Mouse (Mus musculus): ENCODE measurements around the gene Sema6d. TPM values are rescaled to one million over a fixed set of nuclear protein-coding genes. Genes with fewer than 3 reads are reported as not detected.

Gene Sema6d
- total RNA-seq, 1 experiment from 2014 or later: not detected

DNA sequence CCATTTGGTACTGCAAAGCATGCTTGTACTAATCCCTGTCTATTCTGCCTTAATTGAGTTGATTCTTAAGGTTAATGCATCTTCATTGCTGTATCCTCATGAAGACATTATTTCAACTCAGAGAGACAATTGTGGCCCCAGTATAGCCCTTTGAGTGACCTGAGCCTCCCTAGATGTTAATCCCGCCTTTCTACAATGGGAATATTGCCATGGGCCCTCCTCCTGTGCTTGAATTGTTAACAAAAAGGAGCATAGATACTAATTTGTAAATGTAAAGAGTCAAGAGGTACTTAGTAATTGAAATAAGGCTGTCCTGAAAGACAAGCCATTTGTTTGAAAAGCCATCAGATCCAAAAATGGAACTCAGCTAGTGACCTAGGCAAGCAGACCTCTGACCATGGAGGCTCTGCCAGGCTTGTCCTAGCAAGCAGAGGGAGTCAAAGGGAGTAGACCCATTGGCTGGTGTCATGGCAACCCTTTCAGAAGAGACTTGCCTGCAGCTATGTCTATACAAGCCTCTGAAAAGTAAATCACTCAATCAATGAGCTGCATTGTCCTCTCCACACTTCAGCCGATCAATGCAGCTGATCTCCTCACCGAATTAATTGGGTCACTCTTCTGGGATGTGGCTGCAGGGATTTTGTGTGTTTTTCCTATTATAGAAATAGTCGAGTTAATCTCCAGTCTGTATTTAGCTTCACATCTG, 416.2 kb downstream of the Sema6d start:
- no peak for ATAC-seq (replicated peaks; ENCODE audit: insufficient number of reproducible peaks, low FRiP score, low TSS enrichment, poor library complexity, severe bottlenecking)

DNA sequence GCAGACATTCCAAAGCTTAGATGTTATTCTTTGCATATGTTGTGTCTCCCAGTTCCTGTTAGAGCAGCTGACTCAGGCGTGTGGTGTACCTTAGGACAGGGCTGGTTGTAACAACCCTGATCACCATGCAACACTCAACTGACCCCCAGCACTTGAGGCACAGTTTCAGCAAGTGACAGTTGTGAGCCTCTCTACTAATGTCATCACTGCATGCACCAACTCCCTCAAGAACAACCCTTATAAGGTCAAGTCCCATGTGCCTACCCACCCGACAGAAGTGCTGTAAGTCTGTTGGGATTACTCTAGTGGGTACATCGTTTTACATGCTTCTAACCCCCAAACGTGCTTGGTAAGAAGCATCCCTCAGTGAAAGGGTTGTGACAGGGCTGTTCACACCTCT, 418.0 kb downstream of the Sema6d start:
- ATAC-seq (replicated peaks; ENCODE audit: insufficient number of reproducible peaks, low FRiP score, low TSS enrichment, poor library complexity, severe bottlenecking): no peak

DNA sequence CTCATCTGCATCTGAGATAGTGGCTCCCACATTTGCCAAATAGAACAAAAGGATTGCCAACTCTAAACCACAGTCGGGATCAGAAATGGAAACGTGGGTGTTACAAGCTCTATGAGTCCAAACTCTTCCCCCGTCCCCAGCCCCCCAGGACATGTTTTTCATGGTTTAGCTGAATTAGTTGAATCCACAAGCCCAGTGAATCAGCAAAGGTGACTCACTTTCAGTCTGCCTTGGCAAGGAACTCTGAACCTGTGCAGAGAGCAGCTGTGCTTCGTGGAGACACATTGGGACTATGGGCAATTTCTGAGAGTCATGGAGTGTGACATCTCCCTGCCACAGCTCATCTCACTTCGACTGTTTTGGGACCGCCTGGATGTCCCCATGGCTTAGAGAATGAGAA, 419.7 kb downstream of the Sema6d start:
- ATAC-seq (replicated peaks; ENCODE audit: insufficient number of reproducible peaks, low FRiP score, low TSS enrichment, poor library complexity, severe bottlenecking): no peak

DNA sequence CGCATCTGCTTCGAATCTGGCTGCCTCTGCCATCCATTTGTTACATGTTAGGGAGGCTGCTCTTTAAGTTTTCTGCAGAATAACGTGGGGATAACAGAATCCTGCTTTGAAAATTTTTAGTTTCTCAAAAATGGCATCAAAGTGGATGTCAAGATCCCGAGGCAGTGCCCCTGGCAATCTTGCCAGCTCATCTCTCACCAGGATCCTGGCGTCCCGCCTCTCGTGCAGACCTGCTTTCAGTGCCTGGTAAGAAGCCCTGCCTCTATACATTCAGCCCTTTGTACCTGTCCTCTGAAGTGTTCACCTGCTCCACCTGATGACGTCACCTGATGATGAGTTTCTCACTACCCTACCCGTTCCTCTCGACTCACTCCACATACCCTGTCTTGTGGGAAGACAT, 422.1 kb downstream of the Sema6d start:
- ATAC-seq (replicated peaks; ENCODE audit: insufficient number of reproducible peaks, low FRiP score, low TSS enrichment, poor library complexity, severe bottlenecking): no peak

DNA sequence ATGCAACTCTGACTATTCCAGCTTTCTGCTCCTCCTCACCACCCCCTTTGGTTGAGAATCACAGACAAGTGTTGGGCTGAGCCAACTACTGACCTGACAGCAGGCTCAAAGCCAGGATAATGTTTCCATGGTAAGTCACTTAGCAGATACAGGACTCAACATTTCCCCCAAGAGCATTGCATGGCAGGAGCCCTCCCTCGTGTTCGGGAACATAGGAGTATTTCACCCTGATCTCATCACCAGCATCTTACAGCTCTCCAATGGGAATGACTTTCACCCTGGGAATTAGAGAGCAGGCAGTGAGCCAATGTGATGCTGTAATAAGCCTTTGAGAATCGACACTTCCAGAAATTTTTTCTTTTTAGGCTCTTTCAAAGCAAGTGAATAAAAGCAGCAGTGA, 432.7 kb downstream of the Sema6d start:
- no peak for ATAC-seq (replicated peaks; ENCODE audit: insufficient number of reproducible peaks, low FRiP score, low TSS enrichment, poor library complexity, severe bottlenecking)

DNA sequence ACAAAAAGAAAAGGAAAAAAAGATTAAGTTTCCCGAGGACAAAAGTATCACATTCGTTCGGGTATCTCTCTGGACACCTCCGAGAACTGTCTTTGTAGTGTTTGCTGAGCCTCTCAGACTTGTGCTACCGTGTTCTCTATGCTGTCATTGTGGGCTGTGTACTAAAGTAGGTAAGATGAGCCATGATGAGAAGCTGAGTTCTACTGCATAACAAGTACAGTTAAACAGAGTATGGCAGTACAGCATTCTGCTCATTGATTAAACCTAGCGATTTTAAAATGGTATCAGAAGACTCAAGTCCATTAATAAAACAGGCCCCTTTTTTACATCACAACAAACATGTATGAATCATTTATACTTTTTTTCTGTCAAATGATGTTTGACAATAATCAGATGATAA, 433.9 kb downstream of the Sema6d start:
- ATAC-seq (replicated peaks; ENCODE audit: insufficient number of reproducible peaks, low FRiP score, low TSS enrichment, poor library complexity, severe bottlenecking): no peak

DNA sequence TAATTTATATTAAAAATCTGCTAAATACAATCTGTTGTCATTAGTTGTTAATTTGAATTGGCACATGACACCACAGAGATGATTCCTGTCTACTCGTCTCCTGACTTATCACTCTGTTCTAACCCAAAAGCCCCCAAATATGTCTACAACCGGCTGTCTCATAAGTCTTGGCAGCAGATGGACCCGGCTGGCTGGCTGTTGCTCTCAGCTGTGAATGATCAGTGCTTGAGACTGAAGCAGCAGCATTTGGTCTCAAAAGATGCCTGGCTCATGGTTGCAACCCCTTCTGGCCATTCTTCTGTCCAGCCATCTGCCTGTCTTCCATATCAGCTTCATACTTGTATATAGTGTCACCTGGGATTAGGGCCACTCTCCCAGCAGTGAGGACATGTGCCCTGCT, 434.4 kb downstream of the Sema6d start:
- ATAC-seq (replicated peaks; ENCODE audit: insufficient number of reproducible peaks, low FRiP score, low TSS enrichment, poor library complexity, severe bottlenecking): no peak

- no peak for ATAC-seq (replicated peaks; ENCODE audit: insufficient number of reproducible peaks, low FRiP score, low TSS enrichment, poor library complexity, severe bottlenecking)
These were observed 437.9 kb downstream of the Sema6d start for GRCm38 (mm10) chr2:124527641-124528040.

GRCm38 (mm10) chr2:124530441-124530840, 440.7 kb downstream of the Sema6d start:
- ATAC-seq (replicated peaks; ENCODE audit: insufficient number of reproducible peaks, low FRiP score, low TSS enrichment, poor library complexity, severe bottlenecking): no peak

- no peak for ATAC-seq (replicated peaks; ENCODE audit: insufficient number of reproducible peaks, low FRiP score, low TSS enrichment, poor library complexity, severe bottlenecking)
These were observed 441.3 kb downstream of the Sema6d start for GRCm38 (mm10) chr2:124531062-124531461.

GRCm38 (mm10) chr2:124532906-124533305, 443.1 kb downstream of the Sema6d start:
- ATAC-seq (replicated peaks; ENCODE audit: insufficient number of reproducible peaks, low FRiP score, low TSS enrichment, poor library complexity, severe bottlenecking): no peak

DNA sequence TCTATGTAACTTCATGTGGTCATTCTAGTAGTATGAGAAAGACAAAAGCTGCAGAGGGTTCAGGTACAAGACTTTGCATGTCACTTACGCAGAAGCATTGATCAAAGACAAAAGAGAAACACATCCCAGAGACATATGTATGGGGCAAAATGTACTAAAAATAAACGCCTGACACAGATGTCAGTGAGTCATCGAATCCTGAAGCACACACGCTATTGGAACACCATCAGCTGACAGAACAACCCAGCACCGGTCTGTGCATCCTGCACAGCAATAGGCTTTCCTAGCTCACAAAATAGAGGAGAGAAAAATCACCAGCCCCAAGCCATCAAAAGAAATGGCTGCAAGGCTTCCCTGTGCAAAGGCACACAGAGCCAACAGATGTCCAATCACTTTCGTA, 443.8 kb downstream of the Sema6d start:
- no peak for ATAC-seq (replicated peaks; ENCODE audit: insufficient number of reproducible peaks, low FRiP score, low TSS enrichment, poor library complexity, severe bottlenecking)

DNA sequence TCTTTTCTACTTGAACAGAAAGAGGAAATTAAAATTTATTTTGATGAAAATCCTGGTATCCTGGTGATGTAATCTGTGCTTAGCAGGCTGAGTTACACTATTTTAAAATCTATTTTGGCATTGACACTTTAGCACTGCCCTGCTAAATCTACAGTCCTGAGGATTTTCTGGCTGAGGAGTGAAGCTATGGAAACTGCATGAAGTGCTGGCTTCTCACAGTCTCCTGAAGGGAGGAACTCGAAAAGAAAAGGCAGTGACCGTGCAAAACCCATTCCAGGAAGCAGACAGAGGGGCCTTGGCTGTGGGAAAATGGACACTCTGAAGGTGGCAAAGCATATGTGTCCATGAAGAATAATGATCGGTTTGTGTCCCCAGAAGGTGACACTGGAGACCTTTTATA, 460.5 kb downstream of the Sema6d start:
- no peak for ATAC-seq (replicated peaks; ENCODE audit: insufficient number of reproducible peaks, low FRiP score, low TSS enrichment, poor library complexity, severe bottlenecking)

- no peak for ATAC-seq (replicated peaks; ENCODE audit: insufficient number of reproducible peaks, low FRiP score, low TSS enrichment, poor library complexity, severe bottlenecking)
These were observed 465.1 kb downstream of the Sema6d start for GRCm38 (mm10) chr2:124554751-124555415.

DNA sequence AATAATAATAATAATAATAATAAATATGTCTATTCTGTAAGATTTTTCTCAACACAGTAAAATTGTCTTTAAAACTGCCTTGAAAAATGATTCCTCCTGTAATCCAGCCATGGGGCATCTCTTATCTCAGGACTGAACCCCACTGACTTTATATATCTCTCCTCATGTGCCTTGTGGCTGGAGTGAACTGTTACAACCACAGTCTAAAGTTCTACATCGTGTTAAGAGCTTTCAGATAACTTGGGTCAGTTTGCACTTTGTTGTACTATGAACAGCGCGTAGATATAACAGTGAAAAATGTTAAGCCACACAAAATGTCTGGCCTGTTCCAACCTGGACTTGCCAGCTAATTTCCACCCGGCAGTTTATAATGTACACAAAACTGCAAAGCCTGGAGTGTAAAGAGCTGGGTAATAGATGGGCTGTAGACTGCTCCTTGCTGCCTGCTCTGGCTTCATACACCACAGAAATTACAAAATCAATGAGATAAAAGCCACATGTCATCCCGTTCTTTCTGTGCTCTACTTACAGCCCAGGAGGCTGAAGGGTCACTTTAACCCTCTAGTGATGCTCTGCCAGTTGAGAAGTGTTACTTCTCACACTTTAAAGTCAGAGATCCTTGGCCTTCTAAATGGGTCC, 467.2 kb downstream of the Sema6d start:
- ATAC-seq (replicated peaks; ENCODE audit: insufficient number of reproducible peaks, low FRiP score, low TSS enrichment, poor library complexity, severe bottlenecking): no peak

DNA sequence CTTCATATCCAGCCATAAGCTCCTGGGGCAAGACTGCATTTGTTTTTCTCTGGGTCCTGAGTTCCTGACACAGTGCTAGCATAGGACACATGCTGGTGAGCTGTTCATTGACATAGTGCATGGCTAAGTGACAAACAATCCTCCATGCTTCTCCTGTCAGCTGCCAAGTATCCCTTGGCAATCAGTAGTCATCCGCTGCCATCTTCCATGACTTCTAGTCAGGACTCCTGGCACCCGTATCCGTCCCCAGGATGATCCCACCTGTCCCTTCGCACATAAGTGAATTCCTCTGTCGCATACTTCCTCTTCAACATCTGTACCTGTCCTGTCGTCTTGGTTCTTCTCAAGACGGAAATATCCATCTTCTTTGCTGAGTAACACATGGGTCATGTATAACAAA, 468.3 kb downstream of the Sema6d start:
- ATAC-seq (replicated peaks; ENCODE audit: insufficient number of reproducible peaks, low FRiP score, low TSS enrichment, poor library complexity, severe bottlenecking): no peak

DNA sequence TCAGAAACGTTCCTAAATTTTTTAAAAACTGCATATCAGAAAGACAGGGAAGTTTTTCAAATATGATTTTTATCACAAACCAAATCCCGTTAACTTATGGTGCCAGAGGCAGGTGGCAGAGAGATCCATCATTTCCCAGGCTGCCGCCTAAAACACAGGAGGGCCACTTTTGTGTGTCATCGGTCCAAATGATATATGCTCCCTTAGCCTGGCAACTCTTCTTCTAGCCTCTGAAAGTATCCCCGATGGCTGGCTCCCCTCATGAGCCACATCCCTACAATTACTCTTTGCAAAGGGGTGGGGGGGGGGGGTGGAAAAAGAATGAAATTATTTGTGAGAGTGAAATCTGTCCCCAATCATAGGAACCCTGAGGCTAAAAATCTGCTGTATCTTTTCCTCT, 471.9 kb downstream of the Sema6d start:
- no peak for ATAC-seq (replicated peaks; ENCODE audit: insufficient number of reproducible peaks, low FRiP score, low TSS enrichment, poor library complexity, severe bottlenecking)

- ATAC-seq (replicated peaks; ENCODE audit: insufficient number of reproducible peaks, low FRiP score, low TSS enrichment, poor library complexity, severe bottlenecking): no peak
These were observed 472.3 kb downstream of the Sema6d start for GRCm38 (mm10) chr2:124562091-124562490.

GRCm38 (mm10) chr2:124563759-124564158, 474.0 kb downstream of the Sema6d start:
- no peak for ATAC-seq (replicated peaks; ENCODE audit: insufficient number of reproducible peaks, low FRiP score, low TSS enrichment, poor library complexity, severe bottlenecking)

- ATAC-seq (replicated peaks; ENCODE audit: insufficient number of reproducible peaks, low FRiP score, low TSS enrichment, poor library complexity, severe bottlenecking): no peak
These were observed 484.0 kb downstream of the Sema6d start for GRCm38 (mm10) chr2:124573734-124574133.

All from monocyte, adult 5-6 weeks (primary cell).